Mouse (Mus musculus): Measurements from ENCODE around the gene Vmn2r60. TPM values are rescaled to one million over a fixed set of nuclear protein-coding genes. Genes with fewer than 3 reads are reported as not detected.

The Vmn2r60 gene
- 0.01 TPM in 1 of 2 replicates, not detected in the other for polyA plus RNA-seq (2021; fragmentation: Nextera tagmentation)
- long read RNA-seq, experiment 1: 0 reads
- long read RNA-seq, experiment 2: 0 reads

GRCm38 (mm10) chr7:42107470-42107869, at the start of gene Vmn2r60:
Gene Vmn2r60, plus strand, starts transcription at chr7:42107770.

GRCm38 (mm10) chr7:42058923-42059322, 48.6 kb upstream of the Vmn2r60 start, which contains the start of gene Vmn2r59:
Gene Vmn2r59, minus strand, starts transcription at chr7:42059023.

Other genes starting within 250 kb of the Vmn2r60 start
- not detected in 2 replicates for gene Vmn2r58, start 235.1 kb upstream of the Vmn2r60 start, polyA plus RNA-seq (2021; fragmentation: Nextera tagmentation)
- gene Vmn2r59, start 48.7 kb upstream of the Vmn2r60 start, polyA plus RNA-seq (2021; fragmentation: Nextera tagmentation): not detected in 2 replicates
- gene Vmn2r61, start 152.3 kb downstream of the Vmn2r60 start, polyA plus RNA-seq (2021; fragmentation: Nextera tagmentation): not detected in 2 replicates